Mouse (Mus musculus): Measurements from ENCODE around the gene Gm20388.

GRCm38 (mm10) chr8:121016621-121017020 lies 1106.0 kb downstream of the Gm20388 start:
- no peak for TF ChIP-seq POLR2A (IDR thresholded peaks at IDR 0.05; ENCODE audit: insufficient read depth, low read depth, low read length)
- no peak for TF ChIP-seq CTCF (IDR thresholded peaks at IDR 0.05; ENCODE audit: insufficient read depth, low read depth, low read length)

Measured in olfactory bulb, adult 2 months (tissue).